Mouse (Mus musculus): Measurements from ENCODE around the gene Olfr402. TPM values are rescaled to one million over a fixed set of nuclear protein-coding genes. Genes with fewer than 3 reads are reported as not detected.
"Not testable (repeated sequence)": the region's sequence is repeated elsewhere in the genome, so short reads cannot be mapped to it uniquely, and the experiment has no call there.

The Olfr402 gene
- not detected in 2 replicates for polyA plus RNA-seq (2015; fragmentation: Nextera tagmentation; extraction: Ambion mirVana)

DNA sequence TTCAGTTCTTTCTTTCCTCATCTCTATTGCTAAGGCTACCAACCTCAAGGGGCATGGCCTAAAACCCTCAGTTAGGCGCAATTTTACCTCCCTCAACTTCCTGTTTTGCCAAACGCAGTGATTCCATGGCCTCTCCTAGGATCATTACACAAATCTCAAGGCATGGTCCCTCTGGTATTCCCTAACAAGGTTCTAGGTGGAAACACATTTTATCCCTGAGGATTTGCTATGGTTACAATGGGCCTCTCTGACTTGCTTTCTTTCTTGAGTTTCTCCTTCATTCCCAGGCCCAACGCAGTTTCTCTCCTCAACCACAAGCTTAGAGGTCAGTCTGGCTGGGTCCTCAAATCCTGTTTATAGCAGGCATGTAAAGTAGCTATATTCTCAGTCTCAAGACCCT, at the start of gene Olfr402:
Olfr402 (plus strand) TSS at position 301 of the 400 bp plus-strand sequence.
- Histone ChIP-seq H3K9me3 (peaks cover 33% of the 10 kb centered on the region), H3K27me3 (no peaks in the 10 kb centered on the region), H3K27ac (no peak within 1 kb of the TSS), H3K9ac (no peak within 1 kb of the TSS), H3K4me2 (replicated peaks) (no peak within 1 kb of the TSS), H3K36me3 (no peaks in the 10 kb centered on the region), H3K4me1 (no peaks in the 10 kb centered on the region), H3K4me3 (no peak within 1 kb of the TSS)
- WGBS = 50% methylated on average over 3 of the region's 3 CpGs
- ATAC-seq (ENCODE audit: low FRiP score, low read depth) = no peak

DNA sequence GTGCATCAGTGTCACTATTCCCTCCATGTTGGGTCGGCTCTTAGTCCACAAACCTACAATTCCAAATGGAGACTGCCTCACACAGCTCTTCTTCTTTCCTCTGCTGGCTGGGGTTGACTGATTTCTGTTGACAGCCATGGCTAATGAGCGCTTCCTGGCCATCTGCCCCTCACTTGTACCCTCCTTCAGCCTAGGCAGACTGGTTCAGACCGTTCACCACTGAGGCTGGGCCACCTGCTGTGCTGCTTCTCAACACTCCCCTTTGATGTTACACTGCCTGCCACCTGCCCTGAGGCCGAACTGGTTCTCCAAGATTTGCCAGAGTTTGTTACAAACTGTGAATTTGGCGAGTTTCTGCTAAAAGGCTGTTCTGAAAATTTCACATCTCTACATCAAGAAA, 48.3 kb upstream of the Olfr402 start:
- WGBS = 30% methylated on average over 5 of the region's 5 CpGs
- H3K27ac ChIP-seq = no peak overlapping the region
- peaks cover 17% of the 10 kb centered on the region for H3K9me3 ChIP-seq
- H3K27me3 ChIP-seq = no peaks in the 10 kb centered on the region
- H3K4me1 ChIP-seq = no peaks in the 10 kb centered on the region
- H3K36me3 ChIP-seq = no peaks in the 10 kb centered on the region
- no peak overlapping the region for H3K4me3 ChIP-seq
- H3K9ac ChIP-seq = no peak overlapping the region
- no peak overlapping the region for H3K4me2 ChIP-seq (replicated peaks)
- no peak for ATAC-seq (ENCODE audit: low FRiP score, low read depth)

GRCm38 (mm10) chr11:74113412-74113811, 39.9 kb upstream of the Olfr402 start, which contains the start of gene Olfr401:
Gene Olfr401, plus strand, starts transcription at chr11:74113712.
- no peaks in the 10 kb centered on the region for H3K27me3 ChIP-seq
- peaks cover 30% of the 10 kb centered on the region for H3K9me3 ChIP-seq
- no peak within 1 kb of the TSS for H3K4me3 ChIP-seq
- no peak for ATAC-seq (ENCODE audit: low FRiP score, low read depth)
- no peaks in the 10 kb centered on the region for H3K36me3 ChIP-seq
- no peaks in the 10 kb centered on the region for H3K4me1 ChIP-seq
- no peak within 1 kb of the TSS for H3K27ac ChIP-seq
- H3K4me2 ChIP-seq (replicated peaks) = no peak within 1 kb of the TSS
- no peak within 1 kb of the TSS for H3K9ac ChIP-seq

GRCm38 (mm10) chr11:74140001-74140400, 13.3 kb upstream of the Olfr402 start:
- not testable (repeated sequence) for H3K36me3 ChIP-seq; H3K4me2 ChIP-seq (replicated peaks); H3K4me1 ChIP-seq; ATAC-seq (ENCODE audit: low FRiP score, low read depth); H3K9ac ChIP-seq; H3K4me3 ChIP-seq; H3K27me3 ChIP-seq; H3K27ac ChIP-seq
- 32% methylated on average over 1 of the region's 1 CpGs for WGBS
- peaks cover 67% of the 10 kb centered on the region for H3K9me3 ChIP-seq

GRCm38 (mm10) chr11:74145866-74146265, 7.5 kb upstream of the Olfr402 start:
- ATAC-seq (ENCODE audit: low FRiP score, low read depth) = no peak
- Histone ChIP-seq H3K9me3 (peaks cover 53% of the 10 kb centered on the region), H3K4me1 (no peaks in the 10 kb centered on the region), H3K4me2 (replicated peaks) (no peak overlapping the region), H3K4me3 (no peak overlapping the region), H3K9ac (no peak overlapping the region), H3K27ac (no peak overlapping the region), H3K27me3 (no peaks in the 10 kb centered on the region), H3K36me3 (no peaks in the 10 kb centered on the region)

GRCm38 (mm10) chr11:74168771-74169170, 15.4 kb downstream of the Olfr402 start:
- no peak overlapping the region for H3K4me2 ChIP-seq (replicated peaks)
- H3K27ac ChIP-seq = no peak overlapping the region
- no peak overlapping the region for H3K9ac ChIP-seq
- ATAC-seq (ENCODE audit: low FRiP score, low read depth) = no peak
- H3K9me3 ChIP-seq = peaks cover 8% of the 10 kb centered on the region; the same call in 1 of the 2 replicates
- H3K27me3 ChIP-seq = no peaks in the 10 kb centered on the region
- H3K4me3 ChIP-seq = no peak overlapping the region
- H3K4me1 ChIP-seq = no peaks in the 10 kb centered on the region
- no peaks in the 10 kb centered on the region for H3K36me3 ChIP-seq

GRCm38 (mm10) chr11:74183168-74183567, 29.8 kb downstream of the Olfr402 start:
- Histone ChIP-seq H3K27ac (no peak overlapping the region), H3K27me3 (no peaks in the 10 kb centered on the region), H3K4me1 (no peaks in the 10 kb centered on the region), H3K36me3 (no peaks in the 10 kb centered on the region), H3K9me3 (peaks cover 12% of the 10 kb centered on the region; the same call in 1 of the 2 replicates), H3K9ac (no peak overlapping the region), H3K4me2 (replicated peaks) (no peak overlapping the region), H3K4me3 (no peak overlapping the region)
- WGBS = 88% methylated on average over 4 of the region's 4 CpGs
- no peak for ATAC-seq (ENCODE audit: low FRiP score, low read depth)

GRCm38 (mm10) chr11:74183745-74184144, 30.4 kb downstream of the Olfr402 start:
- Histone ChIP-seq H3K4me1 (no peaks in the 10 kb centered on the region), H3K4me3 (no peak overlapping the region), H3K4me2 (replicated peaks) (no peak overlapping the region), H3K27ac (no peak overlapping the region), H3K27me3 (no peaks in the 10 kb centered on the region), H3K36me3 (no peaks in the 10 kb centered on the region), H3K9ac (no peak overlapping the region), H3K9me3 (peaks cover 12% of the 10 kb centered on the region; the same call in 1 of the 2 replicates)
- ATAC-seq (ENCODE audit: low FRiP score, low read depth) = no peak
- 83% methylated on average over 4 of the region's 4 CpGs for WGBS

DNA sequence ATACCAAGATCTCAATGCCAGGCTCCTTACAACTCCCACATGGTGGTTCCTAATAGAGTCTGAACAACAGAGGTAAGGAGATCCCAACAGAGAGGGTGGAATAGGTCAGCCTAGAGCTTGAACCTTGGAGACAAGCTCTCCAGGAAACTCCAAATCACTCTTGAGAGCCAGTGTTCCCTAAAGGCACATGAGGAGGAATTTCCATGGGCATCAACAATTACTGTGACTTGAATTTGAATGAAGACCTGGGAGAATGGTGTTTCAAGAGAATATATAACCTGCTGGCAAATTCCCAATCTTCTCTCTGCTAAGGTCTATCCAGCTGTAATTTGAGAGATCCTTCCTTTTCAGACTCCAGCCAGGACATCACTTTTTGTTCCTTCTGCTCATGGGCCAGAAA, 32.6 kb downstream of the Olfr402 start, which contains the start of gene Olfr403:
Olfr403 (plus strand) TSS at position 301 of the 400 bp plus-strand sequence.
- H3K4me3 ChIP-seq = no peak within 1 kb of the TSS
- peaks cover 8% of the 10 kb centered on the region; the same call in 1 of the 2 replicates for H3K9me3 ChIP-seq
- H3K27ac ChIP-seq = no peak within 1 kb of the TSS
- ATAC-seq (ENCODE audit: low FRiP score, low read depth) = no peak
- no peak within 1 kb of the TSS for H3K4me2 ChIP-seq (replicated peaks)
- no peaks in the 10 kb centered on the region for H3K36me3 ChIP-seq
- no peaks in the 10 kb centered on the region for H3K27me3 ChIP-seq
- no peak within 1 kb of the TSS for H3K9ac ChIP-seq
- H3K4me1 ChIP-seq = no peaks in the 10 kb centered on the region

Other genes starting within 250 kb of the Olfr402 start
- not detected in 2 replicates for gene Olfr395, start 244.2 kb upstream of the Olfr402 start, polyA plus RNA-seq (2015; fragmentation: Nextera tagmentation; extraction: Ambion mirVana)
- gene Olfr23, start 216.9 kb upstream of the Olfr402 start, polyA plus RNA-seq (2015; fragmentation: Nextera tagmentation; extraction: Ambion mirVana) = not detected in 2 replicates
- not detected in 2 replicates for gene Olfr397, start 192.7 kb upstream of the Olfr402 start, polyA plus RNA-seq (2015; fragmentation: Nextera tagmentation; extraction: Ambion mirVana)
- not detected in 2 replicates for gene Olfr398, start 163.1 kb upstream of the Olfr402 start, polyA plus RNA-seq (2015; fragmentation: Nextera tagmentation; extraction: Ambion mirVana)
- not detected in 2 replicates for gene Olfr139, start 97.0 kb upstream of the Olfr402 start, polyA plus RNA-seq (2015; fragmentation: Nextera tagmentation; extraction: Ambion mirVana)
- gene Olfr399, start 96.9 kb upstream of the Olfr402 start, polyA plus RNA-seq (2015; fragmentation: Nextera tagmentation; extraction: Ambion mirVana) = not detected in 2 replicates
- gene Zfp616, start 83.6 kb upstream of the Olfr402 start, polyA plus RNA-seq (2015; fragmentation: Nextera tagmentation; extraction: Ambion mirVana) = not detected in 2 replicates
- not detected in 2 replicates for gene Olfr401, start 39.8 kb upstream of the Olfr402 start, polyA plus RNA-seq (2015; fragmentation: Nextera tagmentation; extraction: Ambion mirVana)
- not detected in 2 replicates for gene Olfr403, start 32.7 kb downstream of the Olfr402 start, polyA plus RNA-seq (2015; fragmentation: Nextera tagmentation; extraction: Ambion mirVana)
- not detected in 2 replicates for gene Olfr43, start 57.9 kb downstream of the Olfr402 start, polyA plus RNA-seq (2015; fragmentation: Nextera tagmentation; extraction: Ambion mirVana)
- gene Olfr406, start 106.3 kb downstream of the Olfr402 start, polyA plus RNA-seq (2015; fragmentation: Nextera tagmentation; extraction: Ambion mirVana) = not detected in 2 replicates
- not detected in 2 replicates for gene Olfr59, start 130.2 kb downstream of the Olfr402 start, polyA plus RNA-seq (2015; fragmentation: Nextera tagmentation; extraction: Ambion mirVana)
- not detected in 2 replicates for gene Olfr410, start 184.5 kb downstream of the Olfr402 start, polyA plus RNA-seq (2015; fragmentation: Nextera tagmentation; extraction: Ambion mirVana)
- gene Olfr411, start 199.1 kb downstream of the Olfr402 start, polyA plus RNA-seq (2015; fragmentation: Nextera tagmentation; extraction: Ambion mirVana) = not detected in 2 replicates
- gene Olfr412, start 208.5 kb downstream of the Olfr402 start, polyA plus RNA-seq (2015; fragmentation: Nextera tagmentation; extraction: Ambion mirVana) = not detected in 2 replicates

All from limb, embryonic 13.5 days (tissue).